Mouse (Mus musculus): ENCODE data around the gene Pp2d1.

GRCm38 (mm10) chr17:53462603-53463495 is 76.4 kb downstream of the Pp2d1 start, which contains the start of gene Efhb:
- TF ChIP-seq CTCF (IDR thresholded peaks at IDR 0.05; ENCODE audit: control insufficient read depth, insufficient read depth, insufficient read length) (no peak), USF1 (IDR thresholded peaks at IDR 0.05; ENCODE audit: low read depth) (no peak), MAX (IDR thresholded peaks at IDR 0.05) (no peak), MYOG (IDR thresholded peaks at IDR 0.05; ENCODE audit: control insufficient read depth, extremely low read depth, insufficient read length) (no peak), CEBPB (IDR thresholded peaks at IDR 0.05; ENCODE audit: low read depth) (no peak)
